Mouse (Mus musculus): ENCODE results near the gene Bcl2l10. TPM values are rescaled to one million over a fixed set of nuclear protein-coding genes. Genes with fewer than 3 reads are reported as not detected.
"Not testable (repeated sequence)": the region's sequence is repeated elsewhere in the genome, so short reads cannot be mapped to it uniquely, and the experiment has no call there.

Bcl2l10 gene
- total RNA-seq, 2 experiments from 2014 or later = not detected

DNA sequence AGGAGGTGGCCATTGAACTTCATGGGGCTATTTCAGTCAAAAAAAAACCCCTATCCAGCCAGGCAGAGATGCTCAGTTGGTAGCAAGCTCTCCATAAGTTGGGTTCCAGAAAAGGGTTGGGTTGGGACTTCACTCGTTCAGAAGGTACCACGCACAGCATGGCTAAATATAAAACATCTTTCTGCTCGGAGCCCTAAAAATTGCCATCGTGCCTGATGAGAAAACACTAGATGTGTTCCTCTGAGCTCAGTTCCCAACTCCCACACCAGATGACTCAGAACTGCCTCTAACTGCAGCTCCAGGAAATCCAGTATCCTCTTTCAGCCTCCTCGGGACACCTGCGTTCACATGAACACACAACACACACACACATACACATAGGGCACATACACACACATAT lies 9.5 kb upstream of the Bcl2l10 start:
- ATAC-seq (replicated peaks; ENCODE audit: poor library complexity) = no peak

DNA sequence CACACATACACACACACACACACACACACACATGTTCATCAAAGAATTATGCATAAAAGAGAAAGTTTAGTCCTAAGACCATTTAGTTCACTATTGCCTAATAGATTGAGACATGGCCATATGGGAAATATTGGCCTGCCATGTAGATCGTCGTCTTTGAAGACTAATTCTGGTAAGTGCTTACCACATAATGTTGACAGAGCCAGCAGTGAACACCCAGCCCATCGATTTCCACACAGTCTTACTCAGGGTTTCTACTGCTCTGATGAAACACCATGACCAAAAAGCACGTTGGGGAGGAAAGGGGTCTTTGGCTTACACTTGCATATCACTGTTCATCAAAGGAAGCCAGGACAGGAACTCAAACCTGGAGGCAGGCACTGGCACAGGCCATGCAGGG lies 5.1 kb upstream of the Bcl2l10 start:
- peak; percentile 96 for ATAC-seq (replicated peaks; ENCODE audit: poor library complexity)

DNA sequence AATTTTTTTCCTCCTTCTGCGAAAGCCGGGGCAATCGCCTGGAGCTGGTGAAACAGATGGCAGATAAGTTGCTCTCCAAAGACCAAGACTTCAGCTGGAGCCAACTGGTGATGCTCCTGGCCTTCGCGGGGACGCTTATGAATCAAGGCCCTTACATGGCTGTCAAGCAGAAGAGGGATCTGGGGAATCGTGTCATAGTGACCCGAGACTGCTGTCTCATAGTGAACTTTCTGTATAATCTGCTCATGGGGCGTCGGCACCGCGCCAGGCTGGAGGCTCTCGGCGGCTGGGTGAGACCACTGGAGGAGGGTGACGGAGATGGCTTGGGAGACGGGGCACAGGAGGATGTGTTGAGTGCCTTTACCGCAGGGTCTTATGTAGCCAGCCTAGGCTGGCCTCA lies 508 bp downstream of the Bcl2l10 start:
- no peak for ATAC-seq (replicated peaks; ENCODE audit: poor library complexity)

DNA sequence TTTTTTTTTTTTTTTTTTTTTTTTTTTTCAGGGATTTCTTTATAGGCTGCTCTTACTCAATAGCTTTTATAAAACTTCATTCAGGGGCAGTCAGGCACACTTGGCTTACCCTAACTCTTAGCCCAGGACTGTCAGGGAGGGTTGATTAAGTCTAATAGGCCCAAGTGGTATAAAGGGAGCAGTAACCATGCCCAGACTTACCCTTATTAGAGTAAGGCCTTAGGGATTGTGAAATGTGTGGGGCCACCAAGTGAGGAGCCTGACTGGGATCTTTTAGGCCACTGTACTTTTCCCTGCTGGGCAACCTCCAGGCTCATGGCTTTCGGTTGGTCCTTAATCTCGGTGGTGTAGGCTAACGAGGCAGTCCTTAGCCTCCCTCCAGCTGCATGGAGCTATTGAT lies 1.1 kb downstream of the Bcl2l10 start:
- ATAC-seq (replicated peaks; ENCODE audit: poor library complexity) = no peak

DNA sequence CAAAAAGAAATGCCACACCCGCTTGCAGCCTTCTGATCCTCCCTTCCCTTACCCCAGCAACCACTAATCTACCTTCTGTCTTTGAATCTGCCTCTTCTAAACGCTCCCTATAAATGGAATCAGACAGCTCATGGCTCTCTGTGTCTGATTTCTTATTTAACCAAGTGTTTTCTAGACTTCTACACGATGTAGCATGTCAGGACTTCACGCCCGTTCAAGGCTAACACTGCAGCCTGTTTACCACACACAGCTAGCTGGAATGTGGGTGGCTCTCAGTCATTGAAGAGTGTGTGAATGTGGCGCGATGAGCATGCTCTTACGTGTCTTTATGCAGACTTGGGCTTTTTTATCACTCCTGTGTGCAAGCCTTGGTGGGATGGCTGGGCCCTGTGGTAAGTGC lies 5.5 kb downstream of the Bcl2l10 start:
- ATAC-seq (replicated peaks; ENCODE audit: poor library complexity) = no peak

DNA sequence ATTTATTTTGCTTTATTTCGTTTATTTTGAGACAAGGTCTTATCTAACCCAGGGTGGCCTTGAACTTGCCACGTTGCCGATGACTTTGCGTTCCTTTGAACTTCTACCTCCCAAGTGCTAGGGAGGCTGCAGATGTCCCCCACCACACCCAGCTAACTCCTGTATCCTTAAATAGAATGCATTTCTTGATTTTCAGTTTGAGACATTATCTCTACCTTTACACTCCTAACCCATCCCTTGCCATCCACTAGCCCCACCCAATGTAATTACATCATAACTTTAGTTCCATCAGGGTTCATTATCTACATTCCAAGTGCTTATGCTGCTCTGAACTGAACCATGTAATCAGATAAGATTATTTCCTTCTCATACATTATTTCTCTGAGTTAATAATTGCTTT lies 8.2 kb downstream of the Bcl2l10 start:
- ATAC-seq (replicated peaks; ENCODE audit: poor library complexity) = peak; percentile 78

DNA sequence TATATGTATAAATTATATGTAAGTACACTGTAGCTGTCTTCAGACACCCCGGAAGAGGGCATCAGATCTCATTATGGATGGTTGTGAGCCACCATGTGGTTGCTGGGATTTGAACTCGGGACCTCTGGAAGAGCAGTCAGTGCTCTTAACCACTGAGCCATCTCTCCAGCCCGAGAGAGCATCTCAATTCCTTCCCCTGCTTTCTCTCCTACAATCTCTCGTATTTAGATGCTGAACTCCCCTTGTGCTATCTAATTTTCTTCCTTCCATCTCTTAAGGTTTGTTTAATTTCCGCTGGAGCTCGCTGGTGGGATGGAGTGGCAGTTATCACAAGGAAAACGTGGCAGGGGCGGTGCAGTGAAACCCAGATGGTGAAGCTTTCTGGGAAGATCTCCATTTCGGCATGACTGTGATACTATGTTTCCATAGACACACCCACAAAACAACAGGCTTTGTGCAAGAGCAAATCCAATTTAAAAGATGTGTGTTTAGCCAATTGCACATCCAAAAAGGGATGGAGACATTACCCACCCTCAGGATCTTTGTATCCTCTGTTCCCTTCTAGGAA lies 9.6 kb downstream of the Bcl2l10 start:
- ATAC-seq (replicated peaks; ENCODE audit: poor library complexity) = no peak

DNA sequence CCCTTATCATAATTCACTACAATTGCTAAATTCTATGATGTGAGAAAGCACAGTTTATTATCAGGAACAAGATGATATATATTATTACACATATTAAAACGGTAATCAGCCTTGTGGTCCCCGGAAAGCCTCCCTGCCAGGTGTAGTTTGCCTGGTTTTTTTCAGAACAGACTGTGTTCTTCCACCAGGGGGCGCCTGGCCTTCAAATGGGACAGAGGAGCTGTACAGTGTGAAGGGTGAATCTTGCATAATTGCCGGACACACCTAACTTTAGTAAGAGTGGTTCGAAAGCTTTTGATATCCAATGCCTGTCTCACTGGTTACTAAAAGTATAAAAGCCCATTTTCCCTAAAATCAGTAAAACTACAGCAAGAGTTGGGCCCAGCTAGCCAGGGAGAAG lies 14.1 kb downstream of the Bcl2l10 start:
- ATAC-seq (replicated peaks; ENCODE audit: poor library complexity) = peak; percentile 78

DNA sequence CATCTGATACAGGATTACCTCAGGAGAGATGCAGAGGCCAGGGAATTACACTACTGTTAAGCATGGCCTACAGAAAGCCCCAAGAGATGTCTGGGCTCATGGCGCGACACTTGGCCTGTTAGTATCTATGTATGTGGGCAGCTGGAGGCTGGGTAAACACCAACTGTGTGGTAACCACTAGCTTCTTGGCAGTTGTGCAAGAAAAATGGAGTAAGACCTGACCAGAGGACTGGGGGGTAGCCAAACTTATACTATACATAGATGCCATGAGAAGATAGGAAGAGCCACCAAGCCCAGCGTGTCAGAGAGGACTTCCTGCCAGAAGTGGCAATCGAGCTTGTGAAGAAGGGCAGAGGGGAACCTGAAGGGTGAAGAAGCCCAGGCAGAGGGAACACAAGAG lies 14.6 kb downstream of the Bcl2l10 start:
- ATAC-seq (replicated peaks; ENCODE audit: poor library complexity) = peak; percentile 87

DNA sequence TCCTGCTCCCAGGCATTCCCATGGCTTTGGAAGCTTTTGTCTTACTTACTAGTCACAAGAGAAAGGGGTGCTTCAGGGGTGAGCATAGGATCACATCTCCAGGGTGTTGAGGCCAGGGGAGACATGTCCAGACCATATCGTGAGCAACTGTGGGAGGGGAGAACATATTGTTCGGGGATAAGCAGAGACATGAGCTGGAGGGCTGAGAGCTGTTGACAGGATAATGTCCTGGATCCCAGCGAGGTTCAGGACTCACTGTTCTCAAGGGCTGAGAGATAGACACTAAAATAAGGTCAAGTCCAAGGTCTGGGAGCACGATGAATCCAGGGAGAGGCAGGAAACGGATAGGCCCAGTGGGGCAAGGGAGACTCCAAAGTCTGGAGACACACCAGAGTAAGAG lies 15.4 kb downstream of the Bcl2l10 start:
- no peak for ATAC-seq (replicated peaks; ENCODE audit: poor library complexity)

DNA sequence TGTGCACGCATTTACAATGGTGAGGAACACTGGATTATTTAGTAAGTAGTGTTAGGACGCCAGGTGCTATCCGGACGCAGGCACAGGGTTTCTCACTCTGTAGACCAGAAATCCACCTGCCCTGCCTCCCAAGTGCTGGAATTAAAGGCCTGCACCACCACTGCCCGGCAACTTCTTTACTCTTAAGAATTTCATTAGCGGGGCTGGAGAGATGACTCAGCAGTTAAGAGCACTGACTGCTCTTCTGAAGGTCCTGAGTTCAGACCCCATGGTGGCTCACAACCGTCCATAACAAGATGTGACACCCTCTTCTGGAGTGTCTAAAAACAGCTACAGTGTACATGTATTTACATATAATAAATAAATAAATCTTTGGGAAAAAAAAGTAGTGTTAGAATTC lies 16.1 kb downstream of the Bcl2l10 start:
- not testable (repeated sequence) for ATAC-seq (replicated peaks; ENCODE audit: poor library complexity)

DNA sequence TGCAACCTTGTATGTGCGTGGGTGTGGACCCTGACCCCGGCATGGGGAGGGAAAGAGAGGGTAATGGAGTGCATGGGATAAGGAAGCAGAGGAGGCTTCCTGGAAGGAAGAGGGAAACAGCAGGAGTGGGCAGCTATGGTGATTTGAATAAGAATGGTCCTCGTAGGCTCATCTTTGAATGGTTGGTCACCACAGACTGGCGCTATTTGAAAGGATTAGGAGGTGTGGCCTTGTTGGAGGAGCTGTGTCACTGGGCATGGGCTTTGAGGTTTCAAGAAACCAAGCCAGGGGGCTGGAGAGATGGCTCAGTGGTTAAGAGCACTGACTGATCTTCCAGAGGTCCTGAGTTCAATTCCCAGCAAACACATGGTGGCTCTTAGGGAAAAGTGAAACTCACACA lies 17.6 kb downstream of the Bcl2l10 start:
- no peak for ATAC-seq (replicated peaks; ENCODE audit: poor library complexity)

DNA sequence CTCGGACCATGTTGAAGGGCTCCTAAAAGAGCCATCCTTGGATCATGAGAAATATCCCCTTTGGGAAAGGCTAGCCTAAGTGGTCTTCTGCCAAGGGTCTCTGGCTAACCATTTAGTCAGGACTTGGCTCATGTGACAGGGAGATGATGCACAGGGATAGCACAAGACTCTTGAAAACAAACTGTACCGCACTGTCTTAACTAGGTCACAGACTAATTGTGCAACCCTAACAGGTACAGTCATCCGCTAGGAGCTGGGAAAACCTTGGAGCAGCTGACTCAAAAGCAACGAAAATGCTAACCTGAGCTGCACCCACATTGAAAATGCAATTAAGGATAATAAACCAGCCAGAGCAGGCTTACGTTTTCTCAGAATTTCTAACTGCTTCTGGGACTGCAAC lies 18.6 kb downstream of the Bcl2l10 start:
- no peak for ATAC-seq (replicated peaks; ENCODE audit: poor library complexity)

DNA sequence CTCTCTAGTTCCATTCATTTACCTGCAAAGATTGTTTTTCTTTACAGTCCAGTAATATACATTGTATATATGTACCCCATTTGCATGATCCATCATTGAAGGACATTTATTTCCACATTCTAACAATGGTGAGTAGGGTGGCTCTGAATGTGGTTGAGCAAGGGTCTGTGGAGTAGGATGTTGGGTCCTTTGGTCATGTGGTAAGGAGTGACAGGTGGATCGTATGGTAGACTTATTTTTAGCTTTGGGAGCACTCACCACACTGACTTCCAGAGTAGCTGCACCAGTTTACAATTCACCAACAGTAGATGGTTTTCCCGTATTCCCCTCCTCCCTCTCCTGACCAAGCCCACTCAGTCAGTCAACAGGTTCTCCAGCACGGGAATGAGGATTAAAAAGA lies 21.2 kb downstream of the Bcl2l10 start:
- ATAC-seq (replicated peaks; ENCODE audit: poor library complexity) = no peak

DNA sequence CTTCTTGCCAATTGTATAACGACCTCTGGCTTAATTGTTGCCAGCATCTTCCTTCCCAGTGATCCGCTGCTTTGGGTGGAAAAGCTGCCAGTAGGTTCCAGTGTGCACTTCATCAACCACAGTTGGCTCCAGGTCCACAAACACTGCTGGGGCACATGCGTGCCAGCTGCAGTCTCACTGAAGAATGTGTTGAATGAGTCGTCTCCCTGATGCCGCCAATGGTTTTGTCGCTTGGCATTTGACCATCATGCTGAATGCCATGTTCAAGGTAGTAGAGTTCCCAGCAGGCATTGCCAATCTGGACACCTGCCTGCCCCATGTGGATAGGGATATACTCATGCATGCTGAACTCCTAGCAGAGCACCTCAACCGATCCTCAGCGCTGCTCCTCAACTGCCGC lies 28.0 kb downstream of the Bcl2l10 start:
- ATAC-seq (replicated peaks; ENCODE audit: poor library complexity) = no peak

DNA sequence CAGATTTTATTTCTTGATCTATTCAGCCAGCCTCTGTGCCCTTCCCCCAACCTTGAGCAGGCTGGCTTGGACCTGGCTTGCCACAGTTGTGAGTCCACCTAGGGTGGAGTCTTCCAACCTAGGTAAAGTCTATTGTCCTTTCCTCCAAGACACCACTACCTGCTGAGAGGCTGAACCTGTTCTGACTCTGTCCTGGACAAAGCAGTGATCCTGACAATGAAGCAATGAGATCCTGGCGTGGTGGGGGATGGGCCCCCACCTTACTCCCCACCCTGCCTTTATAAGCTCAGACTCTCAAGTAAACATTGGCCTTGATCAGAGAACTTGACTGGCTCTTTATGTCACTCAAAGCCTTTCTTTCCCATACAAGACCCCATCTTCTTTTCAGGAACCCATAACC lies 28.9 kb downstream of the Bcl2l10 start:
- no peak for ATAC-seq (replicated peaks; ENCODE audit: poor library complexity)

DNA sequence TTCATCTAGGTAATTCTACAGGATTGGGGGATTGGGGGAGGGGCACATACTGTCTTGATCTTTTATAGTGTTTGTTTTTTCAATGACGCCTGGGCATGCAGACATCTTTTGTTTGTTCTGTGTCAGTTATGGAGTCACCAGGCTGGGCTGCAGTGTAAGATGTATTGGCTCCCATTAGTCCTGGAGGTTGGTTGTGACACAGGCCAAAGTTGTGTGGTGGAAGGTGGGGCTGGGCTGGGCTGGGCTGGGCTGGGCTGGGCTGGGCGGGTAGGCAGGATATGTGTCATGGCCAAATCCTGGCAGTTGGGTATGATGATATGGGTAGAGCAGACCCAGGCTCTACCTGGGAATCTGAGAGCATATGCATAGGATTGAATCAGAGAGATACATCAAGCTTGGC lies 31.2 kb downstream of the Bcl2l10 start:
- ATAC-seq (replicated peaks; ENCODE audit: poor library complexity) = peak; percentile 39; the same call in 1 of the 2 replicates

DNA sequence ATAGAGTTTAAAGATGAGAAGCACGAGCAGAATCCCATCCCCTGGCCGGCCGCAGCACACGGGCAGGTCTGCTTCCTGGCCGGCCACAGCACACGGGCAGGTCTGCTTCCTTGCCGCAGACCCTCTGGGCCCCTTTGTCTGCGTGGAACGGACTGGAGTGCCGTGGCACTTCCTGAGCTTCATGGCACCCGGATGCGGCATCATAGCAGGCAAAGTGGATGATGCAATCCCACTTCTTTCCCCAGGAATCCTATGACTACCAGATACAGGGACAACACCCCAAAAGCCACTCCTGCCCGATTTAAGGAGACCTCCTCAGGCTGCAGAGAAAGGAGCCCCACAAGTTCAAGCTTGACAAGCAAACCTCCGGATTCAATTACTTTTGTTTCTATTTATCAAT lies 35.3 kb downstream of the Bcl2l10 start:
- no peak for ATAC-seq (replicated peaks; ENCODE audit: poor library complexity)

DNA sequence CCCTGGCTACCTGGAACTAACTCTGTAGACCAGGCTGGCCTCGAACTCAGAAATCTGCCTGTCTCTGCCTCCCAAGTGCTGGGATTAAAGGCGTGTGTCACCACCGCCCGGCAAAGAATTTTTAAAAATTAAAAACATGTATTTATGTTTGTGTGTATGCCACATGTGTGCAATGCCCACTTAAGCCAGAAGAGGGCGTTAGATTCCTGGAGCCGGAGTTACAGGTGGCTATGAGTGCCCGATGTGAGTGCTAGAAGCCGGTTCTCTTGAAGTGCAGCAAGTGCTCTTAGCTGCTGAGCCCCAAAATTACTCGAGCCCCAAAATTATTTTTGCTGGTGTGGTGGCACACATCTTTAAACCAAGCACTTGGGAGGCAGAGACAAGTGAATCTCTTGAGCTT lies 36.2 kb downstream of the Bcl2l10 start:
- ATAC-seq (replicated peaks; ENCODE audit: poor library complexity) = no peak

DNA sequence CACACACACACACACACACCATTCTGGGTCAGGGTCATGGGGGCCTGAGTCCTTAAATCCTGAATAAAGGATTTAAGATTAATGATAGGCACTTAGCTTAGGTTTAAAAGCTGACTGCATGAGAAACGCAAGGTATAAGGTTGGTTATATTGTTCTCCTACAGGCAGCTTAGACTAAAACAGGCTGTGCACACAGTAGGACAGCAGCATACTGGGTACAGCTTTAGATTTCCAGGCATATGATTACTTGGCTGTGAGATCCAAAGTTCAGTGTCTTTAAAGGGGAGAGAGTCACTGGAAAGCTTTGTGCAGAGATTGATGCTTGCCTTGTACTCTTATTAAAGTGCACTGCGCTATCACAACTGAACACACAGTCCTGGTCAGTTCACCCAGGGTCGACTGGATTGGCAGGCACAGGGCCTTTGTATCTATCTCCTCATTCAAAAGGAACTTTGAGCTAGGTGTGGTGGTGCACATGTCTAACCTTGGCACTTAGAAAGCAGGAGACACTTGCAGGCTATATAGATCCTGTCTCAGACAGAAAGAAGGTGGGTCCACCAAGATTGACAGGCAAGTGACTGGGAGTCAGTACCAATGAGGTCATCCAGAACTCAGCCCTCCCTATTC lies 36.9 kb downstream of the Bcl2l10 start:
- ATAC-seq (replicated peaks; ENCODE audit: poor library complexity) = 0 out of 2 replicates have a peak, but pooled peaks have one; percentile 6

DNA sequence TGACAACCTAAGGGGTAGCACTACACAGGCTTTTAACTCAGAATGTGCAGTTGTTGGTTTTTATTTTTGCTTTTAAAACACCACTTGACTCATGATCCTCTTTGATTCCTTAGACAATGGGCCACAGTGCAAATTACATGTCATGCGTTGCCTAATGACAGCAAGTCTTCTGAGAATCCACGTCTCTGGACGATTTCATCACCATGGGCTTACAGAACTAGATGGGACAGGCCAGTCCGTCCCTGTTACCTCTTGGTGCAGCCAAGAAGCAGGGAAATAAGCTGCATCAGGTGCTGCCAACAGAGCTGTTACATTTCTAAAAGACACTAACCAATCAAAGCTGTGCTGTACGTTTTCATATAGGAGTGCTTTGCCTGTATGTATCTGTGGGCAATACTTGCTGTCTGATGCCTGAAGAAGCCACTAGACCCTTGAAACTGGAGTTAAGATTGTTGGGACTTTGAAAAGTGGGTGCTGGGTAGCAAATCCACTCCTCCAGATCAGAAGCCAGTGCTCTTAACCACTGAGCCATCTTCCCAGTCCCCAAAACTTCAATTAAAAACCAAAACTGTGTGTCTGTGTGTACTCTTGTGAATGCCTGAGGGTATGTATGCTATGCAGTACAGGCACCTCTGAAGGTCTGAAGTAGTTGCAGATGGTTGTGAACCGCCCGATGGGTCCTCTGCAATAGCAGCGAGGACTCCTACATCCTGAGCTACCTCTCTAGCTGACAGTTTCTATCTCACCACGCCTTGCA lies 37.8 kb downstream of the Bcl2l10 start:
- peak; percentile 37; the same call in 1 of the 2 replicates for ATAC-seq (replicated peaks; ENCODE audit: poor library complexity)

DNA sequence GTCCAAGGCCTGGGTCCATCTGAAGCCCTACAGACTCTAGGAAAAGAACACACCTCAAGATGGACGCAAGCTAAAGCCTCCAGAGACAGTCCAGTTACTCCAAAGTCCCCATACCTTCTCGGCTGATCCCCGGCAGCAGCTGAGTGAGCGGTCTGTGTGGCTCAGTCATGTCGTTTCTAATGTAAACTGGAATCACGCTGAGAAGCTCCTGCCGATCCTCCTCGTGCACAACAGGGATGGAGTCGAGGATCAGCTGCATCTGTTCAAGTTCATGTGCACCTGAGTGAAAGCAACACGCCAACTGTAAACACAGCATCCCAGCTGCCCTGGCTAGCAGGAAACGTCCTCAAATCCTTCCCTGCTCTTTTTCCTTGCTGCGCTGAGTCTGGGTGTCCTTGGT lies 45.7 kb downstream of the Bcl2l10 start:
- no peak for ATAC-seq (replicated peaks; ENCODE audit: poor library complexity)

Measured in megakaryocyte progenitor cell, adult 5-6 weeks (primary cell).